Mouse (Mus musculus) brain, embryonic 14.5 days (tissue): ENCODE data around the gene Tdrd5. TPM values are rescaled to one million over a fixed set of nuclear protein-coding genes. Genes with fewer than 3 reads are reported as not detected.

Experiments
- DNase-seq: peaks from one replicate; pipeline ENCODE4 v3.0.0-alpha.2; 2011; ENCODE audit warnings: low read depth
- CTCF ChIP-seq: fragments of 200-500 bp; IDR thresholded peaks from 2 replicates; pipeline ENCODE4 v1.5.1; 2012; ENCODE audit warnings: inconsistent platforms, mild to moderate bottlenecking, moderate library complexity, borderline replicate concordance; ENCODE audit not compliant: insufficient read depth, insufficient read length; ENCODE audit errors: extremely low read depth
- POLR2A ChIP-seq: fragments of 200-500 bp; IDR thresholded peaks from 2 replicates; pipeline ENCODE4 v1.6.1; 2012; ENCODE audit warnings: mild to moderate bottlenecking, inconsistent platforms, borderline replicate concordance; ENCODE audit not compliant: poor library complexity, insufficient read depth, insufficient read length, severe bottlenecking; ENCODE audit errors: extremely low read depth
- polyA plus RNA-seq: library from polyadenylated mRNA; depleted of rRNA; stranded (reverse); fragments of >200 nt; gene quantifications from 2 replicates; pipeline ENCODE4 v1.2.3, GENCODE M21; 2012

The Tdrd5 gene
- polyA plus RNA-seq, 1 experiment, result 1.1 TPM

- no peak for TF ChIP-seq POLR2A
- no peak for TF ChIP-seq CTCF
- DNase-seq, result no peak
These were observed 55.6 kb downstream of the Tdrd5 start for GRCm38 (mm10) chr1:156247893-156248292.

- peak; percentile 94 for TF ChIP-seq CTCF
- no peak for TF ChIP-seq POLR2A
- peak; percentile 87 for DNase-seq
These were observed 61.6 kb downstream of the Tdrd5 start for GRCm38 (mm10) chr1:156241713-156242348.

GRCm38 (mm10) chr1:156241035-156241434 lies 62.4 kb downstream of the Tdrd5 start:
- peak; percentile 62 for DNase-seq
- TF ChIP-seq CTCF (peak; percentile 44; the same call in 1 of the 2 replicates), POLR2A (no peak)

- no peak for TF ChIP-seq CTCF
- no peak for TF ChIP-seq POLR2A
- DNase-seq, result no peak
These were observed 72.3 kb downstream of the Tdrd5 start for GRCm38 (mm10) chr1:156231122-156231521.

GRCm38 (mm10) chr1:156230339-156231089 lies 73.0 kb downstream of the Tdrd5 start:
- DNase-seq, result peak; percentile 75
- TF ChIP-seq CTCF, result no peak

GRCm38 (mm10) chr1:156229448-156229847 lies 74.0 kb downstream of the Tdrd5 start:
- TF ChIP-seq CTCF (peak; percentile 85), POLR2A (no peak)
- DNase-seq, result peak; percentile 71

- no peak for DNase-seq
- TF ChIP-seq CTCF (no peak), POLR2A (no peak)
These were observed 74.7 kb downstream of the Tdrd5 start for GRCm38 (mm10) chr1:156228728-156229127.

GRCm38 (mm10) chr1:156226903-156227302 lies 76.6 kb downstream of the Tdrd5 start:
- DNase-seq, result no peak
- TF ChIP-seq POLR2A (no peak), CTCF (no peak)

GRCm38 (mm10) chr1:156222205-156223000 lies 81.1 kb downstream of the Tdrd5 start:
- DNase-seq, result peak; percentile 61

GRCm38 (mm10) chr1:156221327-156221726 lies 82.1 kb downstream of the Tdrd5 start:
- no peak for TF ChIP-seq POLR2A
- DNase-seq, result no peak

More at GRCm38 (mm10) chr1:156222205-156223000, 81.1 kb downstream of the Tdrd5 start:
- TF ChIP-seq CTCF (no peak), POLR2A (no peak)

GRCm38 (mm10) chr1:156218573-156218972 lies 84.9 kb downstream of the Tdrd5 start:
- TF ChIP-seq POLR2A, result no peak
- no peak for TF ChIP-seq CTCF
- no peak for DNase-seq
